Comparison of ENCODE assay signal across 9 mouse cellular contexts in genomic region chr15:27786418-27786817, GRCm38 (mm10).
DNase-seq lines count a peak whose midpoint lies in the region; ATAC-seq and TF ChIP-seq lines count a peak whose summit lies in the region.
"Had no signal": no experiment of that assay in that cellular context is flagged by ENCODE, and none has a peak within 500 bp of the region (broad histone marks: within the 10 kb centered on the region; RNA-seq: fewer than 3 reads in every experiment).

No protein-coding gene starts in this region.

- H3K9ac ChIP-seq in heart, embryonic 15.5 days: peak overlapping the region; percentile 3; the same call in 1 of the 2 replicates
- H3K9ac ChIP-seq in midbrain, embryonic 12.5 days (replicated peaks): no peak overlapping the region

- H3K4me1 ChIP-seq in heart, embryonic 10.5 days: peaks cover 89% of the 10 kb centered on the region
- peaks cover 27% of the 10 kb centered on the region for H3K4me1 ChIP-seq in cortical plate, adult 2 months (ENCODE audit: control insufficient read depth, insufficient read depth, low read length)
- H3K4me1 ChIP-seq in heart, embryonic 15.5 days (replicated peaks): peaks cover 83% of the 10 kb centered on the region
- peaks cover 87% of the 10 kb centered on the region for H3K4me1 ChIP-seq in midbrain, embryonic 12.5 days

- WGBS in heart, embryonic 10.5 days: 62% methylated on average over 11 of the region's 11 CpGs
- WGBS in heart, embryonic 15.5 days: 20% methylated on average over 11 of the region's 11 CpGs
- 55% methylated on average over 11 of the region's 11 CpGs for WGBS in midbrain, embryonic 12.5 days

- H3K36me3 ChIP-seq in heart, embryonic 10.5 days: no peaks in the 10 kb centered on the region
- no peaks in the 10 kb centered on the region for H3K36me3 ChIP-seq in heart, embryonic 15.5 days
- H3K36me3 ChIP-seq in midbrain, embryonic 12.5 days: no peaks in the 10 kb centered on the region

- ATAC-seq in heart, embryonic 15.5 days (replicated peaks; ENCODE audit: insufficient number of reproducible peaks, insufficient read depth, low FRiP score, low read depth): no peak
- no peak for ATAC-seq in midbrain, embryonic 12.5 days (ENCODE audit: low FRiP score, low read depth)

- TF ChIP-seq CTCF in cortical plate, adult 2 months (IDR thresholded peaks at IDR 0.05; ENCODE audit: extremely low read depth, insufficient read depth, low read length): no peak

- no peaks in the 10 kb centered on the region for H3K9me3 ChIP-seq in heart, embryonic 10.5 days
- no peaks in the 10 kb centered on the region for H3K9me3 ChIP-seq in heart, embryonic 15.5 days (replicated peaks)
- no peaks in the 10 kb centered on the region for H3K9me3 ChIP-seq in midbrain, embryonic 12.5 days

- H3K27me3 ChIP-seq in heart, embryonic 10.5 days (ENCODE audit: insufficient read depth, poor library complexity, severe bottlenecking): no peaks in the 10 kb centered on the region
- no peaks in the 10 kb centered on the region for H3K27me3 ChIP-seq in heart, embryonic 15.5 days
- H3K27me3 ChIP-seq in midbrain, embryonic 12.5 days: peaks cover 5% of the 10 kb centered on the region
- H3K27me3 ChIP-seq: CH12.LX had no signal

- H3K27ac ChIP-seq in heart, embryonic 10.5 days: peak overlapping the region; percentile 85; the same call in 1 of the 2 replicates
- peak overlapping the region; percentile 49 for H3K27ac ChIP-seq in cortical plate, adult 2 months (ENCODE audit: insufficient read depth, low read length)
- H3K27ac ChIP-seq in heart, embryonic 15.5 days: peak overlapping the region; percentile 93
- 0 out of 2 replicates have a peak overlapping the region, but pooled peaks have one; percentile 20 for H3K27ac ChIP-seq in midbrain, embryonic 12.5 days (replicated peaks)

- H3K4me3 ChIP-seq in heart, embryonic 10.5 days: peak overlapping the region; percentile 52
- peak overlapping the region; percentile 69 for H3K4me3 ChIP-seq in cortical plate, adult 2 months (ENCODE audit: insufficient read depth, low read length)
- H3K4me3 ChIP-seq in heart, embryonic 15.5 days: peak overlapping the region; percentile 51
- no peak overlapping the region for H3K4me3 ChIP-seq in midbrain, embryonic 12.5 days

- no peak for DNase-seq in heart, embryonic 10.5 days (ENCODE audit: low spot score)
- no peak for DNase-seq in heart, adult 9 months (ENCODE audit: low spot score in 2 of 2)
- DNase-seq in thymus, postnatal 25 days: no peak
- DNase-seq in B cell, adult 2 months: no peak
- no peak for DNase-seq in embryo, embryonic 10 days (ENCODE audit: low spot score)

- no peak for TF ChIP-seq POLR2A in cortical plate, adult 2 months (IDR thresholded peaks at IDR 0.05; ENCODE audit: extremely low read depth, insufficient read depth, low read length)

- H3K4me2 ChIP-seq in heart, embryonic 15.5 days: peak overlapping the region; percentile 56
- peak overlapping the region; percentile 13; the same call in 1 of the 2 replicates for H3K4me2 ChIP-seq in midbrain, embryonic 12.5 days (replicated peaks)

Comparison
In these comparisons a context has a peak if more than half of its experiments do, and no peak if none do; other contexts are left out.
1. H3K27ac ChIP-seq: peak in every context shown above with its lines; median percentile 93 in heart, embryonic 15.5 days; 85 in heart, embryonic 10.5 days; 49 in cortical plate, adult 2 months; 20 in midbrain, embryonic 12.5 days.